24 mouse cellular contexts compared by ENCODE assay signal in genomic region chr5:148769452-148769851, GRCm38 (mm10).
A peak's percentile ranks its signal among the peaks of the same experiment; 100 is the strongest.
DNase-seq lines count a peak whose midpoint lies in the region; ATAC-seq lines count a peak whose summit lies in the region.
"Had no signal": no experiment of that assay in that cellular context is flagged by ENCODE, and none has a peak within 500 bp of the region (broad histone marks: within the 10 kb centered on the region; RNA-seq: fewer than 3 reads in every experiment).

No protein-coding gene starts in this region.

- H3K27ac ChIP-seq in midbrain, embryonic 16.5 days (ENCODE audit: low read length): no peak overlapping the region
- H3K27ac ChIP-seq in embryonic facial prominence, embryonic 10.5 days (replicated peaks): no peak overlapping the region
- H3K27ac ChIP-seq: forebrain, embryonic 10.5 days; hindbrain, embryonic 12.5 days; limb, embryonic 12.5 days; liver, embryonic 12.5 days; neural tube, embryonic 15.5 days had no signal

- WGBS in midbrain, embryonic 16.5 days: 90% methylated on average over 4 of the region's 4 CpGs
- 80% methylated on average over 4 of the region's 4 CpGs for WGBS in embryonic facial prominence, embryonic 10.5 days

- no peaks in the 10 kb centered on the region for H3K9me3 ChIP-seq in midbrain, embryonic 16.5 days (replicated peaks; ENCODE audit: control insufficient read depth, low read length, poor library complexity, severe bottlenecking)
- no peaks in the 10 kb centered on the region for H3K9me3 ChIP-seq in embryonic facial prominence, embryonic 10.5 days
- H3K9me3 ChIP-seq: forebrain, embryonic 10.5 days; hindbrain, embryonic 12.5 days; liver, embryonic 12.5 days; neural tube, embryonic 15.5 days had no signal

- no peak overlapping the region for H3K9ac ChIP-seq in midbrain, embryonic 16.5 days (ENCODE audit: low read depth, low read length)
- H3K9ac ChIP-seq: forebrain, postnatal 0 days; hindbrain, embryonic 12.5 days; limb, embryonic 12.5 days; liver, embryonic 12.5 days; neural tube, embryonic 15.5 days had no signal

- no peak overlapping the region for H3K4me3 ChIP-seq in midbrain, embryonic 16.5 days (ENCODE audit: low read depth, low read length)
- H3K4me3 ChIP-seq in embryonic facial prominence, embryonic 10.5 days: no peak overlapping the region
- H3K4me3 ChIP-seq: forebrain, embryonic 10.5 days; hindbrain, embryonic 12.5 days; limb, embryonic 12.5 days; liver, embryonic 12.5 days; neural tube, embryonic 15.5 days had no signal

- no peaks in the 10 kb centered on the region for H3K36me3 ChIP-seq in midbrain, embryonic 16.5 days (ENCODE audit: control insufficient read depth, insufficient read depth, low read length)
- H3K36me3 ChIP-seq in embryonic facial prominence, embryonic 10.5 days (replicated peaks): no peaks in the 10 kb centered on the region
- H3K36me3 ChIP-seq: forebrain, embryonic 10.5 days; hindbrain, embryonic 12.5 days; limb, embryonic 12.5 days; liver, embryonic 12.5 days; neural tube, embryonic 15.5 days had no signal

- H3K4me1 ChIP-seq in midbrain, embryonic 16.5 days (ENCODE audit: control insufficient read depth, insufficient read depth, low read length): no peaks in the 10 kb centered on the region
- H3K4me1 ChIP-seq in embryonic facial prominence, embryonic 10.5 days: peaks cover 17% of the 10 kb centered on the region
- H3K4me1 ChIP-seq: forebrain, embryonic 10.5 days; neural tube, embryonic 15.5 days had no signal

- no peaks in the 10 kb centered on the region for H3K27me3 ChIP-seq in midbrain, embryonic 16.5 days (ENCODE audit: control insufficient read depth, insufficient read depth, low read depth, low read length)
- H3K27me3 ChIP-seq in embryonic facial prominence, embryonic 10.5 days (replicated peaks; ENCODE audit: low read depth, poor library complexity, severe bottlenecking): no peaks in the 10 kb centered on the region
- H3K27me3 ChIP-seq: hindbrain, embryonic 12.5 days; limb, embryonic 12.5 days; neural tube, embryonic 15.5 days had no signal

- no peak overlapping the region for H3K4me2 ChIP-seq in midbrain, embryonic 16.5 days (ENCODE audit: low read length)
- H3K4me2 ChIP-seq: heart, embryonic 11.5 days; hindbrain, embryonic 12.5 days; limb, embryonic 12.5 days; liver, embryonic 12.5 days; midbrain, embryonic 11.5 days; neural tube, embryonic 15.5 days had no signal

- peak; percentile 98 for ATAC-seq in activated CD4-positive, CD25-positive, alpha-beta regulatory T cell, adult 4 months
- peak; percentile 59 for ATAC-seq in megakaryocyte, adult 5-6 weeks (ENCODE audit: poor library complexity, severe bottlenecking)
- ATAC-seq in midbrain, embryonic 16.5 days: no peak
- ATAC-seq: forebrain, postnatal 0 days; liver, embryonic 12.5 days had no signal

- DNase-seq in thymus, postnatal 14 days: peak; percentile 16
- DNase-seq in thymus, adult 18-20 months: no peak
- DNase-seq in heart, adult 11 months: no peak
- no peak for DNase-seq in embryonic facial prominence, embryonic 10.5 days (ENCODE audit: low spot score)
- DNase-seq: adrenal gland, postnatal 10 days; B cell, adult 2 months; cerebellum, adult 11 months; cerebellum, postnatal 25 days; forebrain, postnatal 0 days; gastrocnemius, postnatal 36 days; heart, postnatal 10 days; kidney, adult 8-10 months; lung, adult 2 months; right cerebral cortex, postnatal 25 days had no signal
